Mouse (Mus musculus) layer of hippocampus, postnatal 36 days (tissue): Measurements from ENCODE around the gene Phb. TPM values are rescaled to one million over a fixed set of nuclear protein-coding genes. Genes with fewer than 3 reads are reported as not detected.
"Not testable (repeated sequence)": the region's sequence is repeated elsewhere in the genome, so short reads cannot be mapped to it uniquely, and the experiment has no call there.

ENCODE experiments used
- DNase-seq, 2 experiments: peaks; one replicate each; pipeline ENCODE4 v3.0.0; 2022
- total RNA-seq, 2 experiments: library from RNA; stranded (reverse); gene quantifications; 2 replicates each; pipeline ENCODE4 v1.2.3; 2021

Phb gene
- total RNA-seq, 2 experiments from 2014 or later, result 105 to 106 TPM

- DNase-seq, result no peak
Observed at GRCm38 (mm10) chr11:95650981-95651380, 15.8 kb upstream of the Phb start.

- no peak for DNase-seq
Observed at GRCm38 (mm10) chr11:95657449-95657848, 9.3 kb upstream of the Phb start.

GRCm38 (mm10) chr11:95667177-95667576 is 420 bp downstream of the Phb start:
- no peak for DNase-seq

- not testable (repeated sequence) for DNase-seq
Observed at GRCm38 (mm10) chr11:95668086-95668485, 1.3 kb downstream of the Phb start.

GRCm38 (mm10) chr11:95675498-95675897 is 8.7 kb downstream of the Phb start:
- no peak for DNase-seq

- DNase-seq, result peak; percentile 24 to 30
Observed at GRCm38 (mm10) chr11:95676307-95676706, 9.6 kb downstream of the Phb start.

- no peak for DNase-seq
Observed at GRCm38 (mm10) chr11:95677925-95678701, 11.4 kb downstream of the Phb start.

- no peak for DNase-seq
Observed at GRCm38 (mm10) chr11:95681995-95682601, 15.3 kb downstream of the Phb start.

- DNase-seq, result no peak
Observed at GRCm38 (mm10) chr11:95682946-95683345, 16.2 kb downstream of the Phb start.

GRCm38 (mm10) chr11:95686031-95686430 is 19.3 kb downstream of the Phb start:
- DNase-seq, result peak; percentile 72 to 73

- DNase-seq, result no peak
Observed at GRCm38 (mm10) chr11:95687084-95687656, 20.4 kb downstream of the Phb start.

- no peak for DNase-seq
Observed at GRCm38 (mm10) chr11:95688515-95688914, 21.8 kb downstream of the Phb start.

GRCm38 (mm10) chr11:95688981-95689380 is 22.2 kb downstream of the Phb start:
- no peak for DNase-seq

GRCm38 (mm10) chr11:95689544-95689943 is 22.8 kb downstream of the Phb start:
- DNase-seq, result no peak

- DNase-seq, result no peak
Observed at GRCm38 (mm10) chr11:95698541-95698940, 31.8 kb downstream of the Phb start.

GRCm38 (mm10) chr11:95700778-95701739 is 34.3 kb downstream of the Phb start:
- no peak for DNase-seq

GRCm38 (mm10) chr11:95704032-95704969 is 37.5 kb downstream of the Phb start:
- DNase-seq, result no peak

- DNase-seq, result no peak
Observed at GRCm38 (mm10) chr11:95704970-95705330, 38.2 kb downstream of the Phb start.

GRCm38 (mm10) chr11:95709534-95710040 is 42.8 kb downstream of the Phb start:
- DNase-seq, result no peak

- DNase-seq, result no peak
Observed at GRCm38 (mm10) chr11:95710478-95710877, 43.7 kb downstream of the Phb start.

GRCm38 (mm10) chr11:95712085-95712562 is 45.4 kb downstream of the Phb start:
- DNase-seq, result peak in 1 of 2 experiments; percentile 9
